Mouse (Mus musculus): ENCODE results near the gene Clrn3.
"Not testable (repeated sequence)": the region's sequence is repeated elsewhere in the genome, so short reads cannot be mapped to it uniquely, and the experiment has no call there.

The Clrn3 gene

DNA sequence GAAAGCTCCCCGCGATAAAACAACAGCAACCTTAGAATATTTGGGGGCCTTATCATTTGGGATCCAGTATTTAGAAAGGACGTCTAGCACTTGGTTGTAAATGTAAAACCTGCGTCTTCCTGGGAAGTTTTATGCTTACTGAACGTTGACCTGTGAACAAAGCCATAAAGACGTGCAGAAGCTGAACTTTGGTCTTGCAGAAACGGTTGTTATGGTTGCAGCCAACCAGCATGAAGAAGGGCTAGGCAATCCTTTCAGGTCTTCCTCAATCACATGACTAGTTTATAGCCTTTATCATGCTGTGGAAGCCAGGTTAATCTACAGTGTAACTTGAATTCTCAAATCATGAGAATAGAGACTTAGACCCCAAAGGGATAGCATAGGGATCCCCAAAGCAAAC lies at the start of gene Clrn3:
Gene Clrn3, minus strand, starts transcription at position 140 of the 400 bp plus-strand sequence.
- DNase-seq (ENCODE audit: low spot score in 2 of 2), result no peak

GRCm38 (mm10) chr7:135576329-135576728 lies 47.9 kb upstream of the Clrn3 start:
- DNase-seq (ENCODE audit: low spot score in 2 of 2), result no peak

DNA sequence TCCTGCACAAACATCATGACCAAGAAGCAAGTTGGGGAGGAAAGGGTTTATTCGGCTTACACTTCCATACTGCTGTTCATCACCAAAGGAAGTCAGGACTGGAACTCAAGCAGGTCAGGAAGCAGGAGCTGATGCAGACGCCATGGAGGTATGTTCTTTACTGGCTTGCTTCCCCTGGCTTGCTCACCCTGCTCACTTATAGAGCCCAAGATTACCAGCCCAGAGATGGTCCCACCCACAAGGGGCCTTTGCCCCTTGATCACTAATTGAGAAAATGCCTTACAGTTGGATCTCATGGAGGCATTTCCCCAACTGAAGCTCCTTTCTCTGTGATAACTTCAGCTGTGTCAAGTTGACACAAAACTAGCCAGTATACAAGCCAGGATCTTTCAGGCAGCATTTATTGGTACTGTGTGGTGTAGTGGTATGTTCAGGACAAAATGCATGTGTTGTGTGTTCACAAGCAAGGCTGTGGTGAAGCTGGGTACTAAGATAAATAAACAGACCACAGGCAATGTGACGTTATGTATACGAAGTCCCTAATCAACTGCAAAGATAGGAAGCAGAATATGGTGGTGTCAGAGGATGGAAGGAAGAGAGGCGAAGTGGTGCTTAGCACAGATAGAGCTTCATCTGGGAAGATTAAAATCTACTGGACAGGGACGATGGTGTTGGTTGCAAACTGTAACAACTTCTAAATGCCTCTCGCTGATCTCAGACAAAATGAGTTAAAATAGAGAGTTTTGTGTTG lies 47.0 kb upstream of the Clrn3 start:
- DNase-seq (ENCODE audit: low spot score in 2 of 2), result not testable (repeated sequence)

DNA sequence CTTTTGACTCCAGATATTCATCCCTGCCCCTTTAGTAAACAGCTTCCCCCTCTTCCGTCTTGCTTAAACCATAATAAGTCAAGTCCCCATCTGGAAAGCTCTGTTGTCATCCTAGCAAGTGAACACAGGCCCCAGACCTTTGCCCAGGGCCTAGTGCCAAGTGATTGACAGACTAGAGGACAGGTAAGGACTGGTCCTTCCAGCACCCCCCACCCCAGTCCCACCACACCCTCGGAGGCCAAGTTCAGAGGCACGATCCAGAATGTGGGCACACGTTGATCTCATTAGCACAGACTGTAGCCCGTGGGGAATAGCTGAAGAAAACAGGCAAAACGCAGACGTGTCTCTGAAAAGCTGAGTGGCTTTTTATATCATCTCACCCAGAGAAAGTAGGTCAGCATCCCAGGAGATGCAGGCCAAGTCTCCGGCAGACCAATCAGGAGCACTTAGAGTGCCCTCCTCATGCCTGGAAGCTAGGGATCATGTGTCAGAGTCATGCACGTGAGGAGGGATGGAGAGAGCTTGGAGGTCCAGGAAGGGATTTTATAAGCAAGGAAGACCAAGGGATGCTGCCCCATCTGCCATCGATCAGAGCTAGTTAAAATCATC lies 43.6 kb upstream of the Clrn3 start:
- DNase-seq (ENCODE audit: low spot score in 2 of 2), result no peak

DNA sequence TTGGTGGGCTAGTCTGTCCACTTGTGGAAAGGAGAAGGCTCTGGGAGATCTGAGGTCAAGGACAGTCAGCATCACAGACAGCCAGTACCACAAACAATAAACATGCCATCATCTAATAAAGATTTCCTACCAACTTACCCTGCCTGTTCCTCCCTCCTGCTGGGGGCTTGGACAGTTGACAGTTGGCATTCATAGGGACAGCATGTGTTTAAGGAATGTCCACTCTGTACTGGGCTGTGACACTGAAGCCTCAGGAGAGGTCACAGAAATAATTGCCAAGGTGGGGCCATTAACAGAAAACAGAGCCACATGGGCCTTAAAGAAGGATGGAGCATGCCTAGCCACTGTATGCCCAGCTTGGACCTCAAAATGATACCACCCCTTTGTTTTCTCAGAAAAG lies 42.9 kb upstream of the Clrn3 start:
- DNase-seq (ENCODE audit: low spot score in 2 of 2), result no peak

- DNase-seq (ENCODE audit: low spot score in 2 of 2), result no peak
Observed at GRCm38 (mm10) chr7:135568550-135568949, 40.1 kb upstream of the Clrn3 start.

DNA sequence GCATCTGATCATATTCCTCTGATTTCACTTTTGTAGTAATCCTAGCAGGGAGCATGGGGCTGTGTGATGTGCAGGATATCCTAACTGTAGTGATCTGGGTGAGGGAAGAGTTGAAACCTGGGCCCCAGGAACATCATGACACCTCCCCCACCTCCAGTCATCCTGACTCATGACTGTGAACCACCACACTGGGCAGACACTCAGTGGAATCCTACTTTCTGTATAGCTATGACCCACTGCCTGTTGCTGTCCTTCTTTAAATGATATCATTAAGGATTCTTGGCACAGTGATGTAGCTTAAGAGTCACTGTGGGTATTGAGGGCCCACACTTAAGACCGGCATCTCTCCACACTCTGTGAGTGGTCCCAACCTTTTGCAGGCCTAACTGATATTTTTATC lies 39.1 kb upstream of the Clrn3 start:
- DNase-seq (ENCODE audit: low spot score in 2 of 2), result no peak

- DNase-seq (ENCODE audit: low spot score in 2 of 2), result no peak
Observed at GRCm38 (mm10) chr7:135566013-135566412, 37.6 kb upstream of the Clrn3 start.

DNA sequence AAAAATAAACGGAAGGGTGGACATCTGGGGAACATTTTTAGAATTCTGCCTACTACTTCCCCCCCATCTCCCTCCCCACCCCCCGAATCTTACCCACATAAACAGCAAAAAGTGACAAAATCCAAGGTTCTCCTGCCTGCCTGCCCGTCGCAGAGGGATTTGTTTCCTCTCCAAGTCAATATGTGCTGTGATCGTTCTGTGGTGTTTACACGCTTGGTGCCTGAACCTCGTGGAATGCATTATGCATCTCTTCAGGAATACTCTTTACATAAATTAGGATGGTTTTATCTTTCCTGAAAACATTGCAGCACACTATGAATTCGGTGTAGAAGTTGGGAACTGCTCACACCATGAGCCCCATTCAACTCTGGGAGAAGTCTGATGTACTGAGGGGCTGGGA lies 35.6 kb upstream of the Clrn3 start:
- no peak for DNase-seq (ENCODE audit: low spot score in 2 of 2)

DNA sequence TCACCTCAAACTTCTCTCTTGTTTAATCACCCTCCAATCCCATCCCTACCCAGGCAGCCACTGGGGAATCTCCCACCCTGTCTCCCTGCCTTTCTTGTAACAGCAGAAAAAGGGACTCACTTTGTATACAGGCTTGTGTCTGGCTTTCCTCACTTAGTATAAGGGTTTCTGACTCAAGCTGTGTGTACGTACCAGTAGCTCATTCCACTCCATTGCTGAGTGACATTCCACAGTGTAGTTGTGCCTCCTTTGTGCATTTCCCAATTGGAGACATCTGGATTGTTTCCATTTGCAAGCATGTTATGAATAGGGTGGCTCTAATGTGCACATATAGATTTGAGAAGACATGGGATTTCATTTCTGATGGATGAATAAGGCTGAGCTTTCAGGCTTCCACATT lies 31.8 kb upstream of the Clrn3 start:
- no peak for DNase-seq (ENCODE audit: low spot score in 2 of 2)

GRCm38 (mm10) chr7:135556663-135557402 lies 28.4 kb upstream of the Clrn3 start:
- no peak for DNase-seq (ENCODE audit: low spot score in 2 of 2)

DNA sequence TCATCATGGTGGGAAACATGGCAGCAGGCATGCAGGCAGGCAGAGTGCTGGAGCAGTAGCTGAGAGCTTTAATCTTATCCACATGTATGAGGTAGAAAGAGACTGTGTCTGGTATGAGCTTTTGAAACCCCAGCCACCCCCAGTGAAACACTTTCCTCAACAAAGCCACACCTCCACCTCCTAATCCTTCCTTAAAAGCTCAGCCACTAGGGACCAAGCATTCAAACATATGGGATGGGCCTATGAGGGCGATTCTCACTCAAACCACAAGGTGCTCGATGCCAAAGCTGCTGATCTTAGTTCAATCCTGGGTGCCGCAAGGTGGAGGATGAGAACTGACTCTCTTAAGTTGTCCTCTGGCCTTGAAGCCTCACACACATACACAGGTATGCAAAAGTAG lies 25.1 kb upstream of the Clrn3 start:
- no peak for DNase-seq (ENCODE audit: low spot score in 2 of 2)

DNA sequence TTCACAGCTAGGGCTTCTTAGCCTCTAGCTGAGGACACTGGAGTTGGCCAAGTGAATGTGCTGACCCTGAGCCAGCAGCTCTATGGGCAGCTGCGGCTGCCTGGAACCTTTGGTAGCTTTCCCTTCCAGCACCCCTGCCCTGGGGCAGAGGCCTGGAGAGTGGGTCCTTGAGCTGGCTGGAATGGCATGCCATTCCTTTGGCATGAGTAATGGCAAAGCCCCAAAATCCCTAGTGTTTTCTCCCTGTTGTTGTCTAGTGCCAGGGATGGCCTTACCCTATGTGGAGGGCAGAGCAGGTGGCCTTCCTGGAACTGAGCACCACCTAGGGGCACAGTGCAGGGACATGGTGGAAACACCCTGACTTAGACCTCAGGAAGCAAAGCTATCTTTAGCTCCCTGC lies 23.1 kb upstream of the Clrn3 start:
- no peak for DNase-seq (ENCODE audit: low spot score in 2 of 2)

DNA sequence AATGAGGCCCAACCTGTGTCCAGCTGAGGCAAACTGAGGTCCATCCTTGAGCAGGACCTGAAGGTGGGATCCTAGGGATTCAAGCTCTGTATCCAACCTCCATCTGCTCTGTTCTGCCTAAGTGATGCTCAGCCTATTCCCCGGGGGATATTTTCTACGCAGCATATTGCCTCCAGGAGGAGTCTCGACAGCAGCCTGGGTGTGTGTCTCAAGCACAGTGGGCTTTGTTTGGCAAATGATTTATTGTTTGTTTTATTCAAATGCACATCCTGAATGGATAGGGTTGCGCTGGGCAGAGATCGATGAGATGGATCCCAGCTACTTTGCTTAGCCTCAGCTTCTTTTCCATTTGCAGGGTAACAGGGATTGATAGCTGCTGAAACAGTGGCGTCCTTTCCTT lies 20.0 kb upstream of the Clrn3 start:
- DNase-seq (ENCODE audit: low spot score in 2 of 2), result no peak

DNA sequence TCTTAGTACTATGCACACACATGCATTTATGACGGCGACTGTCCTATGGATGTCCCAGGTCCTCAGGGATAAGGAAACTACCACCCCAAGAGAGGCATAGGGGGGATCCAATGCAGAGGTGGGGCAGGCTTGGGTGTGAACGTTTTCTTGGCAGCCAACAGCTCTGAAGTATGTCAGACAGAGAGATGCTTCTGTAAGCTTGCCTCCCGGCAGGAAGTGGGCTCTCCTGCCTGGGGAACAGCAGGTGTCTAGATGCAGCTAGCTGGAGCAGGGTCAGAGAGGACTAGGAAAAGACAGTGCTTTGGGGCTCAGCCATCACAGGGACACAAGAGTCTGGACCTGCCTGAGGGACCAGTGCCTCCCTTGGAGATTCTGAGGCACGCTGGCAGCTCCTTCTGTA lies 18.1 kb upstream of the Clrn3 start:
- no peak for DNase-seq (ENCODE audit: low spot score in 2 of 2)

DNA sequence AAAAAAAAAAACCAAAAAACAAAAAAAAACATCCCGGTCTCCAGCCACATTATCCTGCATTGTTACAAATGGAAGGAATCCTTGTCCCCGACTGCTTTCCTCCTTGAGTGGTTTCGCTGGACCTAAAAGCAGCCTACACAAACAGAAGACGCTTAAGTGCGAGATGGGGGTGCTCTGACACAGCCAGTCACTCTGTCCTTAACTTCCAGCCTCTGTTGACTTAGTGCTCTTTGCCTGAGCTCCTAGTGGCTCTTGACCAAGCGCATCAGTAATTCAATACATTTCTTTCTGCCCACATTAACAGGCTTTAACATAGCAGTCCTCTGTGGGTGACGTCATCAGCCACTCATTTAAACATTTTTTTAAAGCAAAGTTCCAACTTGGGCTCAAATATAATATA lies 17.5 kb upstream of the Clrn3 start:
- DNase-seq (ENCODE audit: low spot score in 2 of 2), result no peak

- DNase-seq (ENCODE audit: low spot score in 2 of 2), result no peak
Observed at GRCm38 (mm10) chr7:135544321-135544720, 15.9 kb upstream of the Clrn3 start.

GRCm38 (mm10) chr7:135543033-135543432 lies 14.6 kb upstream of the Clrn3 start:
- DNase-seq (ENCODE audit: low spot score in 2 of 2), result no peak

DNA sequence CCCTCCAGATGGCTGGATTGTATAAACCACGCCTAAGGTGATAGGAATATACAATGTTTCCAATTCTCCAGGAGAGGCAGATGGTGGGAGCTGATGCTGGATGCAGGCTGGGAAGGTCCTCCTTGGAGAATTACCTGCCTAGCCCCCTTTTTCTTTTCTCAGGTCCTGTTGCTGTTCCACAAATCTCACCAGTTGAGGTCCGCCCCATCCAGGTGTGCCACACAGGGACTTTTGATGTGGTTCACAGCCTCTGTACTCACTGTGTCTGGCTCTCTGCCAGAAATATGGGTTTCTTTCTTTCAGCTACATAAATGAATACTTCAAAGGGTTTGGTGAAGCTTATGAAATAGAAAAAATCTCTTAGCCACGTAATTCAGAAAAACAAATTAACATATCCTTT lies 13.8 kb upstream of the Clrn3 start:
- DNase-seq (ENCODE audit: low spot score in 2 of 2), result no peak

GRCm38 (mm10) chr7:135539429-135539828 lies 11.0 kb upstream of the Clrn3 start:
- DNase-seq (ENCODE audit: low spot score in 2 of 2), result no peak

- DNase-seq (ENCODE audit: low spot score in 2 of 2), result peak in 1 of 2 experiments; percentile 38
Observed at GRCm38 (mm10) chr7:135537948-135538741, 9.7 kb upstream of the Clrn3 start.

GRCm38 (mm10) chr7:135537341-135537901 lies 9.0 kb upstream of the Clrn3 start, which contains the start of gene Ptpre:
Gene Ptpre, plus strand, starts transcription at chr7:135537481.
- DNase-seq (ENCODE audit: low spot score in 2 of 2), result peak; percentile 73 to 85

Measured in frontal cortex, postnatal 14 days (tissue).